Mouse (Mus musculus) brain, embryonic 18.5 days (tissue): ENCODE results near the gene Gm49383.
"Not testable (repeated sequence)": the region's sequence is repeated elsewhere in the genome, so short reads cannot be mapped to it uniquely, and the experiment has no call there.

Experiments
- DNase-seq: peaks from one replicate; pipeline ENCODE4 v3.0.0-alpha.2; 2012; ENCODE audit warnings: low read depth, low spot score

Gm49383 gene

DNA sequence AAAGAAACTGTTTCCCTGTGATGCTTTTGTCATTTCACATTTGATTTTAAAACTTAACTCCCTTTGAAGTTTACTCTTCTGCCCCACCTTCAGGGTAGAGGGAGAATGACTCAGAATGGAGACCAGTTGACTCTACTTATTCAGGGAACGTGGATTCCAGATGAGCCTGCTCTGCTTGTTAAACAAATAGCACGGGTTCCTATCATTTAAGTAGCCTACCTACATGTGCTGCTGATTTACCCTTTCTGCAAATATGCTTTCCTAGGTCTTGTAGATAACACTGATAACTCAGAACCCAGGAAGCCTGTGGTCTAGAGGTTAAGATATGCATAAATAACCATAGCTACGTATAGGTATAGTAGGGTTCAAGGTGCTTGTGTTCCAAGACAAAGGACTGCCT lies 32.0 kb downstream of the Gm49383 start:
- no peak for DNase-seq

DNA sequence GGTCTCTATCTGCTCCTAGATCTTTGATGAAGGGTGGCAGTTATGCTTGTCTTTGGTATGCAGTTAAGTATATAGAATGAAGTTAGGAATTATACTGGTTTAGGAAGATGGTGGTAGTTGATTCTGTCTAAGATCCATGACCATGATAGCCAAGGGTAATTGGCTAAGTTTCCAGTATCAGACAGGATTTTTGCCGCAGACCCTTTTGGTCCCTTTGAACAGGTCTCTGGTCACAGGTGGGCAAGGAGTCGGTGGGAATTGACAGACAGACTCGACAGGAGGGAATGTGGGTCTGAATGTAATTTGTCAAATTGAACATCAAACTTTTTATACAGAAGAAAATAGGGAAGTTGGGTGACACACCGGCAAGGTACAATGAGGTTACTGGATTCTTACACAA lies 33.3 kb downstream of the Gm49383 start:
- DNase-seq: not testable (repeated sequence)

DNA sequence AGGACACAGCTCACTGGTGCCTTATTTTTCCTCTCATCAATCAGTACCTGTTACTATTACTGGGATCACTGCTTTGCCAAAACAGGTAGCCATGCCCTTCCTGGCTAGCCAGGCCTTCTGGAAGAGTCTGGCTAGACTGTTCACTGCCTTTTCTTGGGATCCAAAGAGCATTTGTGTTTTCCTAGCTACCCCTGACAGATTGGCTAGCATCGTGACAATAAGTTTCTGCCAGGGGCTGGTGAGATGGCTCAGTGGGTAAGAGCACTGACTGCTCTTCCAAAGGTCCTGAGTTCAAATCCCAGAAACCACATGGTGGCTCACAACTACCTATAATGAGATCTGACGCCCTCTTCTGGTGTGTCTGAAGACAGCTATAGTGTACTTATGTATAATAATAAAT lies 36.2 kb downstream of the Gm49383 start:
- not testable (repeated sequence) for DNase-seq

GRCm38 (mm10) chr12:69159578-69159940 lies 37.3 kb downstream of the Gm49383 start:
- DNase-seq: no peak

GRCm38 (mm10) chr12:69158765-69159577 lies 37.9 kb downstream of the Gm49383 start, which contains the start of gene Rps29:
Gene Rps29 (minus strand): TSS chr12:69159186.
- DNase-seq: peak; percentile 98

DNA sequence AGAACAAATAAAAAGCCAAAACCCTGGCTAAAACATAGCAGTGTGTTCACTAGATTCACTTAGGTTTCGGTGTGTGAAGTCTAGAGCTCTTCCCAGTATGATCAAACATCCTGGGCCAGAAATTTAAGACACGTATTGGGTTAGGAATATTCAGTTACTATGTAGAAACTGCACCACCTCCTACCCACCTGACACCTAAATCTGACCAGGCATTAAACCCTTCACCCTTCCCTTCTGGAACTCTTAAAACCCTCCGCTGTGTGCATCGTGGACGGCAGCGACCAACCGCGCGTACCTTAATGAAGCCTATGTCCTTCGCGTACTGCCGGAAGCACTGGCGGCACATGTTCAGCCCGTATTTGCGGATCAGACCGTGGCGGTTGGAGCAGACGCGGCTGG lies 38.5 kb downstream of the Gm49383 start:
- DNase-seq: no peak

DNA sequence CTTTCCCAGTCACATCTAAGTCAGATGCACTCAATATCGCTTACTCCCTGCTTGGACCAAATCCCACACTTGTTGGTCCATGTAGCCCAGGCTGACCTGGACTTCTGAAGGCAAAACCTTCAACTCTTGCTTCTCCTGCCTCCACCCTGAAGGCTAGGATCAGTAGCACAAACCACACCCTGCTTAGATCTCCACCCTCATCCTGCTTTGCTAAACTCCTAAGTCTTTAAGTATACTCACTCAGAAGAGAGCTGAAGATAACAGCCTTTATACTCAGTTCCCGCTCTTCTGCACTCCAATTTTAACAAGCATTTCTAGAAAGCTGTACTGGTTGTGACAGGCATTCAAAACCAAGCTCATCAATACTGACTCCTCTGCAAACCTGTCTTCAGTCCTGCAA lies 39.8 kb downstream of the Gm49383 start:
- no peak for DNase-seq

DNA sequence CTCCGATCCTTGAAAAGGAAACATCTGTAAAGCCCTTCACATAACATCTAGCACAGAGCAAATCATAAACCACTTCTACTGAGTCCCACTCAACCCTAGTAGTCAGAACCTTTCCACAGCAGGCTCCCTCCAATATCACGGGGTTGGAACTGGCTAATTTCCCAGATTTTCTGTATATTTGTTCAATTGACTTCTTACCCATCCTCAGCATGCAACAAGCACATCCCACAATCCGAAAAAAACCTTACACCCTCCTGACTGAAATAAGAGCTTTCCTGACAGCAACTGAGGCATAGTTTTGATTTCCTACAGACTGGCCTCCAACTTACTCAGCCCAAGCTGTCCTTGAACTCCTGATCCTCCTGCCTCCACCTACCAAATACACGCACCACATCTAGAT lies 40.5 kb downstream of the Gm49383 start:
- no peak for DNase-seq

DNA sequence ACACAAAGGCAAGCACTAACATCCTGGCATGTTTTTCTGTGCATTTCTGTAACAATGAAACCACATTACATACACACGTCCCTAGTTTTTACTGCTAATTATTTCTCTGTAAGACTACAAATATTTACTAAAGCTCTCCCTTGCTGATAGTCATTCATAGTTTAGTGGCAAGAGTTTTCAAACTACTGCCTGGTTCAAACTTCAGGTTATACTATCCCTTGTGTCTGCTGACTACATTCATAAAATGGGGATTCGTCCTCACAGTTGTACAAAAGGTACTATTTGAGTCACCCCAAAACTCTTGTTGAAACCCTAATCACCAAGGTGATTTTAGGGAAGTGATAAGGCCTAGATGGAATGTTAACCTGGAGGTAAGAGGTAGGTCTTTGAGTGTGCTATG lies 41.0 kb downstream of the Gm49383 start:
- no peak for DNase-seq

DNA sequence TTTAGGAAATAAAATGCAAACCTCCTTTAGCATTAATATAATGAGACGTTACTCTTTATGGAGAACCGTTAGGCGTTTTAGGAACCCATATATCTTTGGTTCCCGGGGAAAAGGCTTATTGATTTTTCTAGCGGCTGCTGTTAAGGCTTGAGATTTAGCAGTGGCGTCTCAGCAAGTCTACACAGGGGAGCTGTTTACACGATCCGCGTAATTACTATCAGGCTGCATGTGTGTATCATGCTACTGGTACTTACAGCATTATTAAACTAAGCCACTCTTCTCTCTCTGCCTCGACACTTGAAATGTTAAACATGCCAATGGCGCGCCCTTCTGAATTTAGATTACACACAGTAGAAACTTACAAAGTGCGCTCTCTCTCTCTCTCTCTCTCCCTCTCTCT lies 46.9 kb downstream of the Gm49383 start:
- no peak for DNase-seq

- no peak for DNase-seq
These were observed 49.7 kb downstream of the Gm49383 start for GRCm38 (mm10) chr12:69147166-69147735.

DNA sequence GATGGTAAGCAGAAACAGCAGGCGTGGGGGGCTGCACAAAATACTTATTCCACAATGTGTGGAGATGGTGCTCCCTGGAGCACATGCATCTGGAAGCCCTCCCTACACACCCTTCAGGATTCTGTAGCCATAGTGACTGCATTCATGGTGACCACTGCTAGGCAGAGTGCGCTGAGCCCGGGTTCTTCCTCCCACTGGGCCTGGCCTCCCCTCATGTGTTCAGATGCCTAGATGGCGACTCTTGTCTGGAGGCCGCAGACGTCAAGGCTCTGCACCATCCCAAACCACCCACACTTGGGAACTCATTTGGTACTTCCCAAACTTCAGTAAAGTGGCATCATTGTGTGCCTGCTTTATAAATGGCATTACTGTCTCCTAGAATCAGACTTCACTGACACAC lies 53.4 kb downstream of the Gm49383 start:
- no peak for DNase-seq

- no peak for DNase-seq
These were observed 57.1 kb downstream of the Gm49383 start for GRCm38 (mm10) chr12:69139841-69140240.

- no peak for DNase-seq
These were observed 57.7 kb downstream of the Gm49383 start for GRCm38 (mm10) chr12:69139201-69139600.
